Mouse (Mus musculus): ENCODE results near the gene Map2k4.

- no peak for TF ChIP-seq POLR2A (IDR thresholded peaks at IDR 0.05; ENCODE audit: borderline replicate concordance, extremely low read depth, low read depth, low read length)
- no peak for TF ChIP-seq CTCF (IDR thresholded peaks at IDR 0.05; ENCODE audit: insufficient read depth, low read length)
These were observed 19.5 kb upstream of the Map2k4 start for GRCm38 (mm10) chr11:65807601-65808000.

Measured in lung, adult 2 months (tissue).